8 mouse cellular contexts compared by ENCODE assay signal in genomic region chr14:46885429-46885755, GRCm38 (mm10). TPM values are rescaled to one million over a fixed set of nuclear protein-coding genes. Genes with fewer than 3 reads are reported as not detected.
A peak's percentile ranks its signal among the peaks of the same experiment; 100 is the strongest.
DNase-seq lines count a peak whose midpoint lies in the region; ATAC-seq and TF ChIP-seq lines count a peak whose summit lies in the region.

No protein-coding gene starts in this region.

- no peak overlapping the region for H3K27ac ChIP-seq in CH12.LX (ENCODE audit: insufficient read depth, low read depth)
- peak overlapping the region; percentile 98 for H3K27ac ChIP-seq in heart, embryonic 15.5 days
- H3K27ac ChIP-seq in liver, embryonic 13.5 days: no peak overlapping the region

- H3K4me2 ChIP-seq in CH12.LX (ENCODE audit: insufficient read depth, low read depth, poor library complexity, severe bottlenecking): peak overlapping the region; percentile 100; the same call in 1 of the 2 replicates
- peak overlapping the region; percentile 92 for H3K4me2 ChIP-seq in heart, embryonic 15.5 days
- H3K4me2 ChIP-seq in liver, embryonic 13.5 days: peak overlapping the region; percentile 69

- no peak for ATAC-seq in CD4-positive, CD25-positive, alpha-beta regulatory T cell, adult 4 months
- ATAC-seq in heart, embryonic 15.5 days (replicated peaks; ENCODE audit: insufficient number of reproducible peaks, insufficient read depth, low FRiP score, low read depth): no peak
- ATAC-seq in liver, embryonic 13.5 days (ENCODE audit: low read depth): no peak

- peaks cover 13% of the 10 kb centered on the region for H3K27me3 ChIP-seq in CH12.LX (replicated peaks)
- H3K27me3 ChIP-seq in heart, embryonic 15.5 days: no peaks in the 10 kb centered on the region
- H3K27me3 ChIP-seq in liver, embryonic 13.5 days: peaks cover 69% of the 10 kb centered on the region

- no peak overlapping the region for H3K4me3 ChIP-seq in CH12.LX (replicated peaks in 1 of 3; ENCODE audit: low read depth in 2 of 3, low read length in 2 of 3, poor library complexity in 1 of 3)
- H3K4me3 ChIP-seq in heart, embryonic 15.5 days: peak overlapping the region; percentile 80
- H3K4me3 ChIP-seq in liver, embryonic 13.5 days (replicated peaks): peak overlapping the region; percentile 56

- H3K79me2 ChIP-seq in CH12.LX (replicated peaks; ENCODE audit: control insufficient read depth, extremely low read depth, insufficient read depth, poor library complexity, severe bottlenecking): no peaks in the 10 kb centered on the region

- no peaks in the 10 kb centered on the region for H3K9me3 ChIP-seq in CH12.LX (replicated peaks; ENCODE audit: low read length)
- no peaks in the 10 kb centered on the region for H3K9me3 ChIP-seq in heart, embryonic 15.5 days (replicated peaks)
- no peaks in the 10 kb centered on the region for H3K9me3 ChIP-seq in liver, embryonic 13.5 days (replicated peaks)

- TF ChIP-seq POLR2A in CH12.LX (IDR thresholded peaks at IDR 0.05; ENCODE audit: low read depth, low read length): no peak

- in situ Hi-C loops in CH12.LX (cut with MboI; ENCODE audit: low pct_ligation_motif_present, low pct_unique_long_range_greater_than_20kb, low sequenced_read_pairs): loop anchor here (25.0 kb wide), 2 partner anchors 102 to 352 kb away; no protein-coding TSS in a partner anchor

- no peak overlapping the region for H3K9ac ChIP-seq in CH12.LX (ENCODE audit: insufficient read depth, low read depth)
- peak overlapping the region; percentile 77 for H3K9ac ChIP-seq in heart, embryonic 15.5 days
- H3K9ac ChIP-seq in liver, embryonic 13.5 days: no peak overlapping the region

- TF ChIP-seq CTCF in CH12.LX (conservative IDR thresholded peaks at IDR 0.05 in 1 of 2, IDR thresholded peaks at IDR 0.05 in 1 of 2; ENCODE audit: low read depth in 2 of 2, low read length in 2 of 2): no peak

- peaks cover 0 to 10% of the 10 kb centered on the region in 2 experiments for H3K36me3 ChIP-seq in CH12.LX (replicated peaks in 1 of 2; ENCODE audit: control insufficient read depth in 1 of 2, insufficient read depth in 1 of 2, low read length in 1 of 2)
- H3K36me3 ChIP-seq in heart, embryonic 15.5 days: no peaks in the 10 kb centered on the region; the same call in 1 of the 2 replicates
- no peaks in the 10 kb centered on the region for H3K36me3 ChIP-seq in liver, embryonic 13.5 days

- WGBS in heart, embryonic 15.5 days: 2% methylated on average over 7 of the region's 7 CpGs
- 2% methylated on average over 7 of the region's 7 CpGs for WGBS in liver, embryonic 13.5 days (ENCODE audit: insufficient replicate concordance)

- TF ChIP-seq RAD21 in CH12.LX (IDR thresholded peaks at IDR 0.05; ENCODE audit: low read depth, low read length): no peak

- DNase-seq in CD4-positive, CD25-positive, alpha-beta regulatory T cell, adult 2 months (ENCODE audit: low read depth, low spot score): peak; percentile 14
- DNase-seq in CH12.LX (ENCODE audit: extremely low read depth): no peak
- DNase-seq in liver, embryonic 13.5 days: no peak
- DNase-seq in yolk sac, embryonic 10.5 days (ENCODE audit: low spot score): no peak
- DNase-seq in thymus, postnatal 25 days: no peak
- no peak for DNase-seq in layer of hippocampus, adult 8-10 months (ENCODE audit: low spot score in 2 of 2)

- dilution Hi-C loops in CH12.LX (cut with MboI; ENCODE audit: extremely low pct_ligation_motif_present, extremely low pct_unique_long_range_greater_than_20kb, low sequenced_read_pairs): no loop called here

- H3K4me1 ChIP-seq in CH12.LX (ENCODE audit: control insufficient read depth in 1 of 2, insufficient read depth in 2 of 2): peaks cover 3 to 22% of the 10 kb centered on the region in 2 experiments
- H3K4me1 ChIP-seq in heart, embryonic 15.5 days (replicated peaks): peaks cover 47% of the 10 kb centered on the region
- H3K4me1 ChIP-seq in liver, embryonic 13.5 days (replicated peaks): peaks cover 11% of the 10 kb centered on the region

- TF ChIP-seq EP300 in CH12.LX (IDR thresholded peaks at IDR 0.05; ENCODE audit: low read length): no peak

TF ChIP-seq in CH12.LX, 34 proteins besides CTCF, POLR2A, EP300 and RAD21:
- no peak for TF ChIP-seq SMC3 (IDR thresholded peaks at IDR 0.05; ENCODE audit: low read depth, low read length)
- TF ChIP-seq JUN (IDR thresholded peaks at IDR 0.05; ENCODE audit: insufficient read depth, low read depth, low read length): no peak

RNA-seq across cellular contexts. Expression of gene Samd4, which starts 2.7 kb away (rescaled TPM):
- not detected for polyA plus RNA-seq in CD4-positive, CD25-positive, alpha-beta regulatory T cell, adult 4 months (2017; shearing (Covaris generic))
- total RNA-seq in CH12.LX (2012; rRNA removed): 0.29 and 0.64 TPM in 2 replicates
- total RNA-seq in CH12.LX (2014; rRNA removed): 1.5 TPM in 2 replicates
- polyA plus RNA-seq in CH12.LX (2012; ENCODE audit: insufficient read length, low read depth): 3.6 and 4.6 TPM in 2 replicates
- polyA plus RNA-seq in heart, embryonic 15.5 days (2015; fragmentation: Nextera tagmentation; extraction: Ambion mirVana): 15.3 and 17.6 TPM in 2 replicates
- polyA plus RNA-seq in liver, embryonic 13.5 days (2015; fragmentation: Nextera tagmentation; extraction: Ambion mirVana): 0.50 and 0.52 TPM in 2 replicates
- total RNA-seq in layer of hippocampus, adult 8-10 months (2022): 10 to 100 TPM; 14.5 to 19.9 (median 17.1) TPM

RNA-seq across cellular contexts. Expression of gene Cgrrf1, which starts 53.5 kb away (rescaled TPM):
- 10 to 100 TPM in 1 of 2 experiments, 1 to 10 TPM in 1; 7.4 to 10.1 TPM for polyA plus RNA-seq in CD4-positive, CD25-positive, alpha-beta regulatory T cell, adult 4 months (2017; shearing (Covaris generic))
- 9.6 and 10.7 TPM in 2 replicates for total RNA-seq in CH12.LX (2012; rRNA removed)
- total RNA-seq in CH12.LX (2014; rRNA removed): 17.1 and 19.1 TPM in 2 replicates
- polyA plus RNA-seq in CH12.LX (2012; ENCODE audit: insufficient read length, low read depth): 9.4 and 13.1 TPM in 2 replicates
- polyA plus RNA-seq in heart, embryonic 15.5 days (2015; fragmentation: Nextera tagmentation; extraction: Ambion mirVana): 24.0 and 26.6 TPM in 2 replicates
- polyA plus RNA-seq in liver, embryonic 13.5 days (2015; fragmentation: Nextera tagmentation; extraction: Ambion mirVana): 19.0 and 19.2 TPM in 2 replicates
- 10 to 100 TPM; 19.9 to 31.3 (median 24.3) TPM for total RNA-seq in layer of hippocampus, adult 8-10 months (2022)

Comparison
In these comparisons a context has a peak if more than half of its experiments do, and no peak if none do; other contexts are left out.
1. H3K4me3 ChIP-seq: peak in heart, embryonic 15.5 days (single experiment) and liver, embryonic 13.5 days (single experiment); none in CH12.LX (0 of 3).
2. Peak in every context shown above with its lines, with median percentiles within 50 percentile points of each other: H3K4me2 ChIP-seq.